Mouse (Mus musculus): ENCODE measurements at regions not wholly inside any gene's neighbourhood (a gene's known extent, or its start where the extent isn't known, plus 50 kb on each side); places are given as distances from the start of the nearest gene placed in this dataset.

DNA sequence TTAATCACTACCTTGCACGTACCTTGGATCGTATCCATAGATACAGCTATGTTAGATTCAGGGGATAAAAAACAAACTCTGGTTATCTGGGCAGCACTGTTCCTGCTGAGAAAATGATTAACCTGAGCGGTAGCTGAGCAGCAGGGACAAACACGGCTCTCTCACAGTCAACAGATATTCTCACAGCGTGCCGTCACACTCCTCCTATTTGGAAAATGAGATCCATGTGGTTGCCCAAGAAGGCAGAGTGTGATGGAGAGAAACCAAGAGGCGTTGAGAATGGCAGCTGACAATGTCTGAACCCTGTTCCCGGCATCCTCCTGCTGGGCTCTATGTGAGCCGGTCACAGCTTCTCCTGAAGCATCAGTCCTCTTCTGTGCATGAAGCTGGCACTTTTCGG, 155.6 kb upstream of the Arg1 start:
- H3K27ac ChIP-seq (ENCODE audit: low read depth, low read length) = no peak overlapping the region
- H3K4me1 ChIP-seq (ENCODE audit: control insufficient read depth, insufficient read depth, low read length) = no peaks in the 10 kb centered on the region
- H3K4me3 ChIP-seq (ENCODE audit: low read depth, low read length) = no peak overlapping the region
- DNase-seq (ENCODE audit: low spot score) (no peak), ATAC-seq (ENCODE audit: insufficient read depth, low FRiP score, low TSS enrichment) (no peak)
- no peak overlapping the region for H3K4me2 ChIP-seq (ENCODE audit: low read depth)
- H3K27me3 ChIP-seq (ENCODE audit: control insufficient read depth, insufficient read depth, low read length) = no peaks in the 10 kb centered on the region
- no peaks in the 10 kb centered on the region for H3K36me3 ChIP-seq (ENCODE audit: control insufficient read depth, insufficient read depth, low read length)
- no peaks in the 10 kb centered on the region for H3K9me3 ChIP-seq (ENCODE audit: control insufficient read depth, low read length)
- no peak overlapping the region for H3K9ac ChIP-seq (ENCODE audit: low read length)
- 65% methylated on average over 10 of the region's 10 CpGs for WGBS

DNA sequence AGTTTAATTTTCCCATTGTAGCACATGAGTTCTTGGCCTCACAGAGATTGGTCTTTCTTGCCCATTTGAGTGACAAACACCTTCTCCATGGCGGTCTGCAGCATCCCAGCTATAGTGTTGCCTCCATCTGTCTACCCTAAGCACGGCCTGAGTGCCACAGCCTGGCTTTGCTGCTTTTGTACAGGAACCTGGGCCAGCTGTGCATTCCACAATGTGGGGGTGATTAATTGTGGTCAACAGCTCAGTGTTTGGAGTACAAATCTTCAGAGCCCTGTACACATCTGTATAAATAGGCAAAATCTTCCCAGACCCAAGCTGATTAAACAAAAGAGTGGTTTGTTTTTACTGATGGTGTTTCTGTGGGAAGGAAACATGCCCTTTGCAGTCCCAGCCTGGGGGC, 145.3 kb upstream of the Arg1 start:
- no peak overlapping the region for H3K4me2 ChIP-seq (ENCODE audit: low read depth)
- H3K9ac ChIP-seq (ENCODE audit: low read length) = no peak overlapping the region
- DNase-seq (ENCODE audit: low spot score) (no peak), ATAC-seq (ENCODE audit: insufficient read depth, low FRiP score, low TSS enrichment) (no peak)
- H3K27ac ChIP-seq (ENCODE audit: low read depth, low read length) = no peak overlapping the region
- H3K36me3 ChIP-seq (ENCODE audit: control insufficient read depth, insufficient read depth, low read length) = no peaks in the 10 kb centered on the region
- H3K9me3 ChIP-seq (ENCODE audit: control insufficient read depth, low read length) = no peaks in the 10 kb centered on the region
- no peaks in the 10 kb centered on the region for H3K27me3 ChIP-seq (ENCODE audit: control insufficient read depth, insufficient read depth, low read length)
- 58% methylated on average over 2 of the region's 2 CpGs for WGBS
- H3K4me3 ChIP-seq (ENCODE audit: low read depth, low read length) = no peak overlapping the region
- 0 out of 2 replicates have a peak, but pooled peaks cover 3% of the 10 kb centered on the region for H3K4me1 ChIP-seq (ENCODE audit: control insufficient read depth, insufficient read depth, low read length)

DNA sequence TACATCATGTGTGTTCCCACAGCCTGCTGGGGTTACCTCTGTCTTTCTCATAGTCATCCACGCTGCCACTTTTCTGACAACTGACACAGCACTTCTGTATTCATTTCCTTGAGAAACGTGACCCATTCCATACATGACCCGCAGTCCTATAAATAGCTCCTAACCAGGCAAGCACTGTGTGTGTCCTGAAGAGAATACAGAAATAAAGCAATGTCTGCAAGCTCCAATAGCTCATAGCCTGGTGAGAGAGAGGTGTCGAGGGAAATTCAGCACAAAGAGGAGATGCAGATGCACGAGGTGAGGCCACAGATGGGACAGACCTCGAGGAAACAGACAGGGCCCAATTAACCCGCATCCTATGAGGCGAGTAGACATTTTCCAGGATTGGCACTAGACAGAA, 141.0 kb upstream of the Arg1 start:
- no peak for DNase-seq (ENCODE audit: low spot score)
- Histone ChIP-seq H3K27me3 (ENCODE audit: control insufficient read depth, insufficient read depth, low read length) (no peaks in the 10 kb centered on the region), H3K4me1 (ENCODE audit: control insufficient read depth, insufficient read depth, low read length) (0 out of 2 replicates have a peak, but pooled peaks cover 3% of the 10 kb centered on the region), H3K27ac (ENCODE audit: low read depth, low read length) (no peak overlapping the region), H3K4me3 (ENCODE audit: low read depth, low read length) (no peak overlapping the region), H3K36me3 (ENCODE audit: control insufficient read depth, insufficient read depth, low read length) (no peaks in the 10 kb centered on the region), H3K9me3 (ENCODE audit: control insufficient read depth, low read length) (no peaks in the 10 kb centered on the region), H3K9ac (ENCODE audit: low read length) (no peak overlapping the region), H3K4me2 (ENCODE audit: low read depth) (no peak overlapping the region)
- WGBS = 63% methylated on average over 8 of the region's 8 CpGs
- no peak for ATAC-seq (ENCODE audit: insufficient read depth, low FRiP score, low TSS enrichment)

DNA sequence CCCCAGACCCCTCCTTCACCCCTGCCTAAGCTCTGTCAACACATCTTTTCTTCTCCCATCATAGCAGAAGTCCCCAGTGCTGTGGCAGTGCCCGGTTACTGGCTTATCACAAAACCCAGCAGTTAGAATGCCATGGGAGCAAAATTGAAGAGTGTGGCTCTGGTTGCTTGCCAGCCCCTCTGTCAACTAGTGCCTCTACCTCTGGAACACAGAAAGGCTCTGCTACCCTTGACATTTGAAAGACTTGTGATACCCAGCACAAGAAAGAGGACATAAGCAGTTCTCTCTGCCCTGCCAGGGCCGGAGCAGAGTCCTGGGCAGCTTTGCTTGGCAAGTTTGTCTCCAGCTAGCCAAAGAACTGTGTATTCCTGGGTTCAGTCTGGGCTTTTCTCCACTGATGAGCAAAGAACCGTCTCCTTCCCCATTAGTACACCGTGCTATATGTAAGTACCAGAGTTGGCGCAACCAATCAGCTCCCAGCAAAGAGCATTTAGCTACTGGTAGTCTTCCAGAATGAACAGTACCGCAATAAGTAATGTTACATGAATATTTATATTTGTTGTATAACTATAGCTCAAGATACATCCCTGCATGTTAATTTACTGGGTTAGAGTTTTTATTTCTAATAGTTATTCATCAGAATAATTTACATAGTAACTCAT, 137.5 kb upstream of the Arg1 start:
- 92% methylated on average over 6 of the region's 6 CpGs for WGBS
- Histone ChIP-seq H3K27me3 (ENCODE audit: control insufficient read depth, insufficient read depth, low read length) (no peaks in the 10 kb centered on the region), H3K4me3 (ENCODE audit: low read depth, low read length) (no peak overlapping the region), H3K9ac (ENCODE audit: low read length) (no peak overlapping the region), H3K4me2 (ENCODE audit: low read depth) (no peak overlapping the region), H3K36me3 (ENCODE audit: control insufficient read depth, insufficient read depth, low read length) (no peaks in the 10 kb centered on the region), H3K27ac (ENCODE audit: low read depth, low read length) (no peak overlapping the region), H3K4me1 (ENCODE audit: control insufficient read depth, insufficient read depth, low read length) (peaks cover 8% of the 10 kb centered on the region; the same call in 1 of the 2 replicates), H3K9me3 (ENCODE audit: control insufficient read depth, low read length) (no peaks in the 10 kb centered on the region)
- ATAC-seq (ENCODE audit: insufficient read depth, low FRiP score, low TSS enrichment) = no peak
- no peak for DNase-seq (ENCODE audit: low spot score)

DNA sequence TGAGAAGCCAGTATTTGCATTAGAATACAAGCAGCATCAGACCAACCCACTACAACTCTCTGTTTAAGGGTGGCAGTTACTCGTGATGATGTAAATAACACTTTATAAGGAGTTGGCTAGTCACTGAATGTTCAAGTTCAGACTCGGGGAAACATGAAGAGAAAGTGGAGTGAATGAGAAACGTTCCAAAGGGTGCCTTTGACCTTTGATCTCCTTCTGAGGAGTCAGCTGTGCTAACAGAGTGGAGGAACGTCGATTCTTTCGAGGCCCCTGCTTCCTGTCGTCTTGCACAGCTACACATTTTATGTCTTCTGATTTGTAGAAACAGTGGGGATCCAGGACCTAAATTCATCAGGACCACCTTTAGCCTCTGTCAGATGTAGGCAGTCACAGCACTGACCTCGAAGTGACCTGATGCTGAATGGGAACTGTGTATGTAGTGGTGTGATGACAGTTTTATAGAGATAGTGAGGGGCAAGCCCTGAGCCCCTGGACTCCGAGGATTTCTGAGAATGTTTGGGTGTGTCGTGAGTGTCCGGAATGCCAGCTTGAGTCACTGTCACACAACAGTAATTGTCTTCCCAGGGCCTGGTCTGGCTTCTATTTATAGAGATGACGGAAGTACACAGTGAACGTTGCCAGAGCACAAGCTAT, 134.2 kb upstream of the Arg1 start:
- WGBS = 24% methylated on average over 13 of the region's 13 CpGs
- DNase-seq (ENCODE audit: low spot score) (no peak), ATAC-seq (ENCODE audit: insufficient read depth, low FRiP score, low TSS enrichment) (no peak)
- Histone ChIP-seq H3K9ac (ENCODE audit: low read length) (no peak overlapping the region), H3K27me3 (ENCODE audit: control insufficient read depth, insufficient read depth, low read length) (no peaks in the 10 kb centered on the region), H3K36me3 (ENCODE audit: control insufficient read depth, insufficient read depth, low read length) (no peaks in the 10 kb centered on the region), H3K4me3 (ENCODE audit: low read depth, low read length) (no peak overlapping the region), H3K9me3 (ENCODE audit: control insufficient read depth, low read length) (no peaks in the 10 kb centered on the region), H3K27ac (ENCODE audit: low read depth, low read length) (no peak overlapping the region), H3K4me2 (ENCODE audit: low read depth) (no peak overlapping the region), H3K4me1 (ENCODE audit: control insufficient read depth, insufficient read depth, low read length) (peaks cover 5% of the 10 kb centered on the region; the same call in 1 of the 2 replicates)

DNA sequence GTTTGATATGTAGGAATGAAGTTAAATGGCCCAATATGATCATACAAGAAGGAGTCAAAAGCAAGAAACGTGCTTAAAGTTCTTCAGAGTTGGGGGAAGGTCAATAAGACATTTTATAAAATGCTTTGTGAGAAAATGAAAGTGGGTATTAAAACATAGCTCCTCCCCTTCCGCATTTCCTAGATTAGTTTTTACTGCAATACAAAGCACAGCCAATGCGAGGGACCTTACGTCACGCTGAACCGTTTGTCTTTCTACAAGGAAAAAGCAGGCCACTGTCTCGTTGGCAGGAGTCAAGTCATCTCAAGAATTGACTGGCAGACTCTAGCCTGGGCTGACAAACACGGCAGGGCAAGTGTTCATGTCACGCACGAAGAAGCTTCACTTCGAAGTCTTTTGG, 131.4 kb upstream of the Arg1 start:
- H3K4me3 ChIP-seq (ENCODE audit: low read depth, low read length) = no peak overlapping the region
- no peaks in the 10 kb centered on the region for H3K27me3 ChIP-seq (ENCODE audit: control insufficient read depth, insufficient read depth, low read length)
- DNase-seq (ENCODE audit: low spot score) = no peak
- 86% methylated on average over 11 of the region's 11 CpGs for WGBS
- peaks cover 5% of the 10 kb centered on the region; the same call in 1 of the 2 replicates for H3K4me1 ChIP-seq (ENCODE audit: control insufficient read depth, insufficient read depth, low read length)
- H3K9me3 ChIP-seq (ENCODE audit: control insufficient read depth, low read length) = no peaks in the 10 kb centered on the region
- no peak for ATAC-seq (ENCODE audit: insufficient read depth, low FRiP score, low TSS enrichment)
- H3K27ac ChIP-seq (ENCODE audit: low read depth, low read length) = no peak overlapping the region
- no peak overlapping the region for H3K9ac ChIP-seq (ENCODE audit: low read length)
- no peak overlapping the region for H3K4me2 ChIP-seq (ENCODE audit: low read depth)
- no peaks in the 10 kb centered on the region for H3K36me3 ChIP-seq (ENCODE audit: control insufficient read depth, insufficient read depth, low read length)

DNA sequence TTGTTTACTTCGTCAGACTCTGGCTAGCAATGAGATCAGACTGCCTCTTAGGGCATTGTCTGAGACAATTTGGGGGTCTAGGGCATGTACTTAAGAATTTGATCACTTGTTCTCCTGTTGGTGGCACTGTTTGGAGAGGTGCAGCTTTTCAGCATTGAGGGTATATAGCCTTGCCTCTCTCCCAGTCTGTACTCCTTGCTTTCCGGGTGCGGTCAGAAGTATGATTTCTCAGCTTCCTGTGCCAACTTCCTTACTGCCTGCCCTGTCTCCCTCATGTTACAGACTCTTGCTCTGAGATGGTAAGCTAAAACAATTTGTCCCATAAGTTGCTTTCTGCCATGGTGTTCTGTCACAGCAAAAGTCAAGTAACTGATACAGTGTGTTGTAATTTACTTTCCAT, 124.7 kb upstream of the Arg1 start:
- DNase-seq (ENCODE audit: low spot score) (no peak), ATAC-seq (ENCODE audit: insufficient read depth, low FRiP score, low TSS enrichment) (no peak)
- H3K9me3 ChIP-seq (ENCODE audit: control insufficient read depth, low read length) = no peaks in the 10 kb centered on the region
- H3K4me2 ChIP-seq (ENCODE audit: low read depth) = no peak overlapping the region
- H3K27me3 ChIP-seq (ENCODE audit: control insufficient read depth, insufficient read depth, low read length) = no peaks in the 10 kb centered on the region
- no peaks in the 10 kb centered on the region for H3K36me3 ChIP-seq (ENCODE audit: control insufficient read depth, insufficient read depth, low read length)
- no peak overlapping the region for H3K4me3 ChIP-seq (ENCODE audit: low read depth, low read length)
- H3K27ac ChIP-seq (ENCODE audit: low read depth, low read length) = no peak overlapping the region
- 68% methylated on average over 3 of the region's 3 CpGs for WGBS
- no peaks in the 10 kb centered on the region for H3K4me1 ChIP-seq (ENCODE audit: control insufficient read depth, insufficient read depth, low read length)
- no peak overlapping the region for H3K9ac ChIP-seq (ENCODE audit: low read length)

DNA sequence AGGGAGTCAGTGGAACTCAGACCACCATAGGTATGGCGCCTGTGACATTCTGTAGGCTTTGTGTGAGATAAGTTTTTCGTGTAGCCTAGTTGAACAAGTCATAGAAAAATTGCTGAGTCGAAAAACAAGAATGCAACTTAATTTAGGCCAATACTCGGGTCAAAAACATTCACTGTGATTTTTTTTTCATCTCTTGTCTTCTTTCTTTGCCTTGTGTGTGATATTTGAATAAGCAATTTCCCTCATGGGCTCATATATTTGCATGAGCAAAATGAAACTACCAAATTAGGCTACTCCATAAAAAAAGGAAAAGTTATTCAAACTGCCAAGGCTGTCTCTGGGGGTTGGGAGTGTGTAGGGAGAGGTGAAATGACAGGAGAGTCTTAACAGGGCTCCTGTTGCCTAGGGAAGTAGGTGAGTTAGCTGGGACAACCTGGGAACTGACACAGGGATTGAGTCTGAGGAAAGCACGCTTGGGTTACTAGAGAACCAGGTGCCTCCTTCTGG, 124.1 kb upstream of the Arg1 start:
- Histone ChIP-seq H3K9ac (ENCODE audit: low read length) (no peak overlapping the region), H3K4me2 (ENCODE audit: low read depth) (no peak overlapping the region), H3K36me3 (ENCODE audit: control insufficient read depth, insufficient read depth, low read length) (no peaks in the 10 kb centered on the region), H3K4me3 (ENCODE audit: low read depth, low read length) (no peak overlapping the region), H3K9me3 (ENCODE audit: control insufficient read depth, low read length) (no peaks in the 10 kb centered on the region), H3K27ac (ENCODE audit: low read depth, low read length) (no peak overlapping the region), H3K4me1 (ENCODE audit: control insufficient read depth, insufficient read depth, low read length) (no peaks in the 10 kb centered on the region), H3K27me3 (ENCODE audit: control insufficient read depth, insufficient read depth, low read length) (no peaks in the 10 kb centered on the region)
- 82% methylated on average over 5 of the region's 5 CpGs for WGBS
- DNase-seq (ENCODE audit: low spot score) (no peak), ATAC-seq (ENCODE audit: insufficient read depth, low FRiP score, low TSS enrichment) (no peak)

DNA sequence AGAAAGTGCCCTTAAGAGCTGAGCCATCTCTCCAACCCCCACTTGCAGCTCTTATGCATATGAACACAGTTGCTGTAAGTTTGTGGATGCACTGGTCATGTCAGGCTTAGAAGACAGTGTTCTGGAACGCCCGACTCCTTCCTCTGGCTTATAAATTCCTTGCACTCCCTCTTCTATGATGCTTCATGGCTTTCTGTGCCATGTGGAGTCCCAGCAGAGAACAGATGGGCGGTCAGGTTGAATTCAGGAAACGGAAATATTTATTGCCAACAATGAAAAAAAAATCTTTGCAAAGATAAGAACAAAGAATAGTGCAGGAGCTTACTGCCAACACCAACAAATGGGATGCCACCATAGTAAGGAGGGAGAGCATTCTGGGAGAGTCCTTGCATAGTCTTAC, 113.9 kb upstream of the Arg1 start:
- H3K36me3 ChIP-seq (ENCODE audit: control insufficient read depth, insufficient read depth, low read length) = no peaks in the 10 kb centered on the region
- no peak overlapping the region for H3K4me3 ChIP-seq (ENCODE audit: low read depth, low read length)
- no peaks in the 10 kb centered on the region for H3K9me3 ChIP-seq (ENCODE audit: control insufficient read depth, low read length)
- no peak overlapping the region for H3K27ac ChIP-seq (ENCODE audit: low read depth, low read length)
- ATAC-seq (ENCODE audit: insufficient read depth, low FRiP score, low TSS enrichment) (no peak), DNase-seq (ENCODE audit: low spot score) (no peak)
- H3K9ac ChIP-seq (ENCODE audit: low read length) = no peak overlapping the region
- H3K4me2 ChIP-seq (ENCODE audit: low read depth) = no peak overlapping the region
- H3K27me3 ChIP-seq (ENCODE audit: control insufficient read depth, insufficient read depth, low read length) = no peaks in the 10 kb centered on the region
- no peaks in the 10 kb centered on the region for H3K4me1 ChIP-seq (ENCODE audit: control insufficient read depth, insufficient read depth, low read length)
- 90% methylated on average over 4 of the region's 4 CpGs for WGBS

Measured in neural tube, embryonic 11.5 days (tissue).